Mouse (Mus musculus) lung, embryonic 14.5 days (tissue): ENCODE measurements at regions not wholly inside any gene's neighbourhood (a gene's known extent, or its start where the extent isn't known, plus 50 kb on each side); places are given as distances from the start of the nearest gene placed in this dataset.

ENCODE experiments used
- ATAC-seq: fragments of 200-750 bp; cut with Nextera tagmentation; 2 replicates; pipeline ENCODE4 v1.8.0; 2017; ENCODE audit warnings: mild to moderate bottlenecking, moderate TSS enrichment, moderate library complexity; ENCODE audit not compliant: insufficient read depth
- DNase-seq: peaks from one replicate; pipeline ENCODE4 v3.0.0-alpha.2; 2015
- H3K27ac ChIP-seq: fragments of 300-500 bp; sonication (generic); 2 replicates; pipeline ENCODE4 v1.5.1; 2014; ENCODE audit warnings: low read depth, mild to moderate bottlenecking, moderate library complexity
- H3K27me3 ChIP-seq: fragments of 300-500 bp; sonication (generic); 2 replicates; pipeline ENCODE4 v1.6.1; 2014; ENCODE audit warnings: low read length, control low read depth; ENCODE audit not compliant: insufficient read depth
- H3K36me3 ChIP-seq: fragments of 300-500 bp; sonication (generic); 2 replicates; pipeline ENCODE4 v1.6.1; 2014; ENCODE audit warnings: control low read depth; ENCODE audit not compliant: insufficient read depth
- H3K4me1 ChIP-seq: fragments of 300-500 bp; sonication (generic); 2 replicates; pipeline ENCODE4 v1.6.1; 2014; ENCODE audit warnings: antibody characterized with exemption, control low read depth; ENCODE audit not compliant: insufficient read depth
- H3K4me2 ChIP-seq: fragments of 300-500 bp; sonication (generic); 2 replicates; pipeline ENCODE4 v1.6.1; 2014; ENCODE audit warnings: mild to moderate bottlenecking
- H3K4me3 ChIP-seq: fragments of 300-500 bp; sonication (generic); 2 replicates; pipeline ENCODE4 v1.5.1; 2014; ENCODE audit warnings: low read depth, low read length
- H3K9ac ChIP-seq: fragments of 300-500 bp; sonication (generic); 2 replicates; pipeline ENCODE4 v1.6.1; 2014
- H3K9me3 ChIP-seq: fragments of 300-500 bp; sonication (generic); 2 replicates; pipeline ENCODE4 v1.6.1; 2016; ENCODE audit warnings: low read depth, low read length, control low read depth
- CTCF ChIP-seq: IDR thresholded peaks from 2 replicates; pipeline ENCODE4 v1.5.1; 2016; ENCODE audit warnings: antibody characterized with exemption, low read depth
- WGBS: fragments of 180-500 bp; shearing (Covaris S2); extraction: QIAGEN DNeasy Blood & Tissue Kit; methylation state at CpG from one replicate; pipeline ENCODE4 v1.1.7; 2014; 5-methylcytosine and 5-hydroxymethylcytosine counted together

DNA sequence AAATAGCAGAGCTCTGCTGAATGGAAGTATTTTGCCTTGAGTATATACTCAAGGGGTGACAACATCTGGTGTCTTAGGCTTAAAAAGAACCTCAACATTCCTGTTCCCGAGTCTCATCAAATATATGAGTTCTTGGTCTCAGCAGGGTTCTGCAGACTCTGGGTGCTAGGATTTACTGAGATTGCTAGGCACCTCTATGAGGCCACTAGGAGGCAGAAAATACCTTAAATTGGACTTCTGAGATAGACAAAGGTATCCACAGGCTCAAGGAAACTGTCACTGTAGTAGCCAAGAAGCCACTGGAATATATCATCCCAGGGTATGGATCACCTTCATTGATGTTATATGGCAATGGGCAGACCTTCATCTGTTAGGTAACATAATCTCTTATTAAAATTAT lies 489.4 kb upstream of the Kcnd2 start:
- H3K9me3 ChIP-seq: no peaks in the 10 kb centered on the region
- H3K4me2 ChIP-seq: no peak overlapping the region
- H3K9ac ChIP-seq: no peak overlapping the region
- no peaks in the 10 kb centered on the region for H3K27me3 ChIP-seq
- no peak overlapping the region for H3K4me3 ChIP-seq
- WGBS: 71% methylated on average over 1 of the region's 1 CpGs
- ATAC-seq (no peak), DNase-seq (no peak)
- H3K36me3 ChIP-seq: no peaks in the 10 kb centered on the region
- TF ChIP-seq CTCF: no peak
- H3K27ac ChIP-seq: no peak overlapping the region
- no peaks in the 10 kb centered on the region for H3K4me1 ChIP-seq

DNA sequence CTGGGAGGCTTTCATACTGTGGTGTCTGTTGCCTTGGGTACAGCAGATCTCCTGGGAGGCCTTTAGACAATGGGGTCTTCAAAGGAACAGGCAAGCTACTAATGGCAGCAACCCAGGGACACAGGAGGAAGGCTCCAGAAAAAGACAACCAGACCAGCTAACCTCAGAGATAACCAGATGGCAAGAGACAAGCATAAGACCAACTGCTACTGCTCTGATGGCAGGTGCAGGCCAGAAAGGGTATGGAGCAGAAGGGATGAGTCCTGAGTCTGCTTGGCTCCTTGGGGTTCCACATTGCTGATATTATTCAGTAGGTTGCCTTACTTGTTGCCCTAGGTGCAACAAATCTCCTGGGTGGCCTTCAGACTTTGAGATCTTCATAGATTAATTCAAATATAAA lies 476.2 kb upstream of the Kcnd2 start:
- no peak overlapping the region for H3K4me2 ChIP-seq
- H3K4me1 ChIP-seq: no peaks in the 10 kb centered on the region
- DNase-seq (no peak), ATAC-seq (no peak)
- H3K9me3 ChIP-seq: no peaks in the 10 kb centered on the region
- no peaks in the 10 kb centered on the region for H3K27me3 ChIP-seq
- no peak for TF ChIP-seq CTCF
- no peak overlapping the region for H3K4me3 ChIP-seq
- H3K9ac ChIP-seq: no peak overlapping the region
- H3K36me3 ChIP-seq: no peaks in the 10 kb centered on the region
- H3K27ac ChIP-seq: no peak overlapping the region

DNA sequence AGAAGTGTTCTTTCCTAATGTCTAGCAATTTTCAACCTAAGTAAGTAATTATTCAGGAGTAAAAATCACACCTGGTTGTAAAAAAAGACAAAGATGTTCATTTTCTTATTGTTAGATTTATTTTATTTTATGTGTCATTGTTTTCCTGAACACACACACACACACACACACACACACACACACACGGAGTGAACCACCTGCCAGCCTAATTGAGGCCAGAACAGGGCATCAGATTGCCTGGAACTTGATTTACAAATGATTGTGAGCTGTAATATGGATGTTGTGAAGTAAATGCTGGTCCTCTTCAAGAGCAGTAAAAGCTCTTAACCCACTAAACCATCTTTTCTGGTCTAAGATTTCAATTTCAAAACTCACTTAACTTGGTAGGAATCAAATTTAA lies 474.9 kb upstream of the Kcnd2 start:
- Histone ChIP-seq H3K27me3 (no peaks in the 10 kb centered on the region), H3K4me3 (no peak overlapping the region), H3K9ac (no peak overlapping the region), H3K9me3 (no peaks in the 10 kb centered on the region), H3K36me3 (no peaks in the 10 kb centered on the region), H3K27ac (no peak overlapping the region), H3K4me1 (no peaks in the 10 kb centered on the region), H3K4me2 (no peak overlapping the region)
- TF ChIP-seq CTCF: no peak
- DNase-seq: no peak
- 50% methylated on average over 1 of the region's 1 CpGs for WGBS
- no peak for ATAC-seq

DNA sequence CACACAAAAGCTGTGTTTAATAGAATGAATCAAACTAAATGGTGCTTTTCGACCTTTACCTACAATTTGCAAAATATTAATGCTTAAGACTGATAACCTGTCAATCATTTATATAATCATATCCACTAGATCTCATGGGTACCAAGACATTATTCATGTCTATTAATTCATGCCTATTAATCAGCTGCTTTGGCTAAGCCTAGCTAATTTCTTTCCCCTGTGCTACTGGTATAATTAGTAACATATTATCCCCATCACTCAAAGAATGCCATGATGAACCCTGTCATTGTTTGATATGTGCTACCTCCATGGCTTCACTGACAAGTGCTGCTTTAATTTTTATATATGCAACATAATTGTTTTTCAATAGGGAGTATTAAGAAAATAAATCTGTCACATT lies 474.1 kb upstream of the Kcnd2 start:
- H3K27me3 ChIP-seq: no peaks in the 10 kb centered on the region
- no peak for ATAC-seq
- no peaks in the 10 kb centered on the region for H3K9me3 ChIP-seq
- no peak overlapping the region for H3K27ac ChIP-seq
- TF ChIP-seq CTCF: no peak
- no peaks in the 10 kb centered on the region for H3K4me1 ChIP-seq
- no peak overlapping the region for H3K9ac ChIP-seq
- no peak overlapping the region for H3K4me3 ChIP-seq
- WGBS: 49% methylated on average over 1 of the region's 1 CpGs
- H3K4me2 ChIP-seq: no peak overlapping the region
- H3K36me3 ChIP-seq: no peaks in the 10 kb centered on the region
- no peak for DNase-seq

DNA sequence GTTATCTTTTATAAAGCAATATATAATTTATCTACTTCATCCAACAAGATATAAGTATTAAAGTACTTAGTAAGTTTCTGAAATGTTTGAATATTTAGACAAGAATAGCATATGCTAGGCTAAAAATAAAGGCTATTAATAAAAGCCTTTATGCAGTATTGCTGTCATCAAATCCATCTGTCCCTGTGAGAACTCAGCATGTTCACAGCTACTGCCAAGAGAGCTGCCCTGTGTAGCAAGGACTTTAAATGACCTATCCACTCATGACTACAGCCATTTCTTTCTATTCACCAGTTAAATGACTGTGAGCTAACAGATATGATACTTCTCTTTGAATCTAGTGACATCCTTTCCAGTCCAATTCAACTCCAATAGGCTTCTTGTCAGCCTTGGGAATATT lies 458.1 kb upstream of the Kcnd2 start:
- DNase-seq (no peak), ATAC-seq (no peak)
- H3K4me1 ChIP-seq: no peaks in the 10 kb centered on the region
- no peak overlapping the region for H3K4me2 ChIP-seq
- no peaks in the 10 kb centered on the region for H3K36me3 ChIP-seq
- no peak overlapping the region for H3K4me3 ChIP-seq
- TF ChIP-seq CTCF: no peak
- H3K27ac ChIP-seq: no peak overlapping the region
- no peak overlapping the region for H3K9ac ChIP-seq
- H3K9me3 ChIP-seq: no peaks in the 10 kb centered on the region
- no peaks in the 10 kb centered on the region for H3K27me3 ChIP-seq

DNA sequence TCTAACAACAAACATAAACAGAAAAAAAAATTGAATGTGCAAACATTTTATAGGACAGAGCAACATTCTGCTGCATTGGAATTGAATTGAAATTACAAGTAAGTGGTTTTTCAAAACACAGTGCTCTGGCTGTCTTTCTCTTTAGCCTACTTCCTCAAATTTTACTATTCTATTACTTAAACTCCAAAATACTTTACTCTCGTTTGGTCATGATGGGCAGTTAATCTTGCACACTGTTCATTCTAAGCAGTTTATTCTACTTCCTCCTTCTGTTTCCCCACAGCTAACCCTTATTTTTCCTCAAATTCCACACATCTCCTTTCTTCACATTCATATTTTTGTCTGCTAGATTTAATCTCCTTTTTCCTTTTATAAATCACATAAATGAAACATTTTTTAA lies 454.0 kb upstream of the Kcnd2 start:
- WGBS: 31% methylated on average over 1 of the region's 1 CpGs
- no peak for ATAC-seq

DNA sequence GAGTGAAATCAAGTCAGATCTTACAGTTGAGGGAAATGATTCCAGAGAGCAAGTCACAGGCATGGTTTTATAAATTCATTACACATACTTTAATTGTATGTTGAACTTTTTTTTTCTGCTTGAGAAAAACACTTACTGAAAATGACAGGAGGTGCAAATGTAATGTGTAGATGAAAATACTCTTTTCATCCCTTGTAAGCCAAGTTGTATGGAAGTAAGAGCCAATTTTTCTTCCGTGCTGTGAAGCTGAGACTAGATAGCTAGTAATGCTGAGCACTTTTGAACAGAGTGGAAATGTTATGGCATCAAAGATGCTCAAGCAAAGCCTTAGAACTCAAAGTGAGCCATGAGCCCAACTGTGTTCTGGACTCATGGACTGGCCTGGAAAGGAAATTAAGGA lies 439.4 kb upstream of the Kcnd2 start:
- DNase-seq: no peak
- Histone ChIP-seq H3K4me1 (no peaks in the 10 kb centered on the region), H3K4me2 (no peak overlapping the region), H3K27me3 (no peaks in the 10 kb centered on the region), H3K36me3 (no peaks in the 10 kb centered on the region), H3K9me3 (no peaks in the 10 kb centered on the region), H3K9ac (no peak overlapping the region), H3K4me3 (no peak overlapping the region), H3K27ac (no peak overlapping the region)
- 70% methylated on average over 1 of the region's 1 CpGs for WGBS
- ATAC-seq: no peak
- no peak for TF ChIP-seq CTCF

More for the DNA sequence above, 454.0 kb upstream of the Kcnd2 start:
- H3K9ac ChIP-seq: no peak overlapping the region
- H3K36me3 ChIP-seq: no peaks in the 10 kb centered on the region
- H3K4me1 ChIP-seq: no peaks in the 10 kb centered on the region
- H3K4me3 ChIP-seq: no peak overlapping the region
- no peak overlapping the region for H3K27ac ChIP-seq
- DNase-seq: no peak
- no peaks in the 10 kb centered on the region for H3K27me3 ChIP-seq
- H3K4me2 ChIP-seq: no peak overlapping the region
- no peak for TF ChIP-seq CTCF
- no peaks in the 10 kb centered on the region for H3K9me3 ChIP-seq
